Mouse (Mus musculus) forebrain, embryonic 15.5 days (tissue): ENCODE measurements around the gene Sh3kbp1. TPM values are rescaled to one million over a fixed set of nuclear protein-coding genes. Genes with fewer than 3 reads are reported as not detected.

Experiments used
- ATAC-seq: fragments of 200-750 bp; cut with Nextera tagmentation; replicated peaks from 2 replicates; pipeline ENCODE4 v1.8.0; 2017; ENCODE audit warnings: mild to moderate bottlenecking, moderate TSS enrichment, moderate library complexity
- H3K27ac ChIP-seq: fragments of 300-500 bp; sonication (generic); replicated peaks from 2 replicates; pipeline ENCODE4 v1.5.1; 2015; ENCODE audit warnings: mild to moderate bottlenecking, inconsistent platforms
- H3K27me3 ChIP-seq: fragments of 300-500 bp; sonication (generic); 2 replicates; pipeline ENCODE4 v1.6.1; 2015; ENCODE audit warnings: inconsistent platforms
- H3K36me3 ChIP-seq: fragments of 300-500 bp; sonication (generic); 2 replicates; pipeline ENCODE4 v1.6.1; 2015; ENCODE audit warnings: mild to moderate bottlenecking, inconsistent platforms
- H3K4me1 ChIP-seq: fragments of 300-500 bp; sonication (generic); 2 replicates; pipeline ENCODE4 v1.6.1; 2015; ENCODE audit warnings: inconsistent platforms
- H3K4me2 ChIP-seq: fragments of 300-500 bp; sonication (generic); replicated peaks from 2 replicates; pipeline ENCODE4 v1.6.1; 2015; ENCODE audit warnings: mild to moderate bottlenecking, inconsistent platforms
- H3K4me3 ChIP-seq: fragments of 300-500 bp; sonication (generic); 2 replicates; pipeline ENCODE4 v1.5.1; 2015; ENCODE audit warnings: mild to moderate bottlenecking, inconsistent platforms
- H3K9ac ChIP-seq: fragments of 300-500 bp; sonication (generic); replicated peaks from 2 replicates; pipeline ENCODE4 v1.6.1; 2015; ENCODE audit warnings: mild to moderate bottlenecking, inconsistent platforms
- H3K9me3 ChIP-seq: fragments of 300-500 bp; sonication (generic); 2 replicates; pipeline ENCODE4 v1.6.1; 2016; ENCODE audit warnings: inconsistent platforms
- WGBS: fragments of 180-500 bp; shearing (Covaris S2); methylation state at CpG from one replicate; pipeline ENCODE4 v1.1.7; 2015; ENCODE audit warnings: mixed read lengths; 5-methylcytosine and 5-hydroxymethylcytosine counted together
- polyA plus RNA-seq: library from polyadenylated mRNA; unstranded; fragments of >200 nt; fragmentation: Nextera tagmentation; extraction: Ambion mirVana; gene quantifications from 2 replicates; pipeline ENCODE4 v1.2.1, GENCODE M21; 2015

The Sh3kbp1 gene
- polyA plus RNA-seq, 1 experiment from 2014 or later: 53.7 TPM

GRCm38 (mm10) chrX:159756901-159757821 lies 130.1 kb downstream of the Sh3kbp1 start:
- Histone ChIP-seq H3K27me3 (no peaks in the 10 kb centered on the region), H3K27ac (no peak overlapping the region), H3K9me3 (no peaks in the 10 kb centered on the region), H3K4me2 (no peak overlapping the region), H3K4me3 (no peak overlapping the region), H3K36me3 (no peaks in the 10 kb centered on the region), H3K9ac (no peak overlapping the region), H3K4me1 (no peaks in the 10 kb centered on the region)
- 87% methylated on average over 7 of the region's 7 CpGs for WGBS
- no peak for ATAC-seq

- WGBS: 73% methylated on average over 5 of the region's 5 CpGs
- Histone ChIP-seq H3K27me3 (no peaks in the 10 kb centered on the region), H3K4me2 (no peak overlapping the region), H3K9ac (no peak overlapping the region), H3K9me3 (no peaks in the 10 kb centered on the region), H3K4me1 (no peaks in the 10 kb centered on the region), H3K27ac (no peak overlapping the region), H3K36me3 (no peaks in the 10 kb centered on the region), H3K4me3 (no peak overlapping the region)
- ATAC-seq: no peak
These were observed 130.9 kb downstream of the Sh3kbp1 start for GRCm38 (mm10) chrX:159757854-159758540.

- no peaks in the 10 kb centered on the region for H3K4me1 ChIP-seq
- no peaks in the 10 kb centered on the region for H3K36me3 ChIP-seq
- 0 out of 2 replicates have a peak, but pooled peaks cover 3% of the 10 kb centered on the region for H3K27me3 ChIP-seq
- H3K4me2 ChIP-seq: no peak overlapping the region
- no peak overlapping the region for H3K4me3 ChIP-seq
- 75% methylated on average over 3 of the region's 3 CpGs for WGBS
- no peak for ATAC-seq
- no peak overlapping the region for H3K27ac ChIP-seq
- H3K9me3 ChIP-seq: no peaks in the 10 kb centered on the region
- no peak overlapping the region for H3K9ac ChIP-seq
These were observed 136.7 kb downstream of the Sh3kbp1 start for GRCm38 (mm10) chrX:159763801-159764200.

DNA sequence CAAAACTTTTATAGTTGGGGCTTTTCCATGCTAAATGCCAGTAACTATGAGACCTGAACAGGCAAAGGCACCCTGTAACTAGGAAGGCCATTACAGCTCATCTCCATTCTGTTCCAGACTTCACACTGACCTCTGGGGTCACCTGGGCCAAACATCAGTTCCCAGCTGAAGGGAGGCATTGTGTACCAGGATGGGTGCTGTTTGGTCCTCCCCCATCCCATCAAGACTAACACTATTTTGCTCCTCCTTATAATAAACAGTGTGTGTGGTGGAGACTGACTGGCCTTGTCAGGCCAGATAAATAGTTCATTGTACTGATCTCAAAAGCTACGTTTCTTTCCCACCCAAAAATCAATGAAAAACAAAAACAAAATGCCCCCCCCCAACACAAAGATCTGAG lies 138.8 kb downstream of the Sh3kbp1 start:
- no peak for ATAC-seq
- no peaks in the 10 kb centered on the region for H3K4me1 ChIP-seq
- H3K27me3 ChIP-seq: 0 out of 2 replicates have a peak, but pooled peaks cover 3% of the 10 kb centered on the region
- no peak overlapping the region for H3K9ac ChIP-seq
- H3K4me3 ChIP-seq: no peak overlapping the region
- WGBS: 30% methylated on average over 1 of the region's 1 CpGs
- no peaks in the 10 kb centered on the region for H3K36me3 ChIP-seq
- no peaks in the 10 kb centered on the region for H3K9me3 ChIP-seq
- no peak overlapping the region for H3K27ac ChIP-seq
- H3K4me2 ChIP-seq: no peak overlapping the region

GRCm38 (mm10) chrX:159769005-159769404 lies 141.9 kb downstream of the Sh3kbp1 start:
- no peaks in the 10 kb centered on the region for H3K36me3 ChIP-seq
- H3K9me3 ChIP-seq: no peaks in the 10 kb centered on the region
- no peak for ATAC-seq
- no peak overlapping the region for H3K4me2 ChIP-seq
- no peak overlapping the region for H3K27ac ChIP-seq
- no peaks in the 10 kb centered on the region for H3K4me1 ChIP-seq
- no peak overlapping the region for H3K4me3 ChIP-seq
- H3K27me3 ChIP-seq: 0 out of 2 replicates have a peak, but pooled peaks cover 3% of the 10 kb centered on the region
- H3K9ac ChIP-seq: no peak overlapping the region
- WGBS: 29% methylated on average over 2 of the region's 2 CpGs

DNA sequence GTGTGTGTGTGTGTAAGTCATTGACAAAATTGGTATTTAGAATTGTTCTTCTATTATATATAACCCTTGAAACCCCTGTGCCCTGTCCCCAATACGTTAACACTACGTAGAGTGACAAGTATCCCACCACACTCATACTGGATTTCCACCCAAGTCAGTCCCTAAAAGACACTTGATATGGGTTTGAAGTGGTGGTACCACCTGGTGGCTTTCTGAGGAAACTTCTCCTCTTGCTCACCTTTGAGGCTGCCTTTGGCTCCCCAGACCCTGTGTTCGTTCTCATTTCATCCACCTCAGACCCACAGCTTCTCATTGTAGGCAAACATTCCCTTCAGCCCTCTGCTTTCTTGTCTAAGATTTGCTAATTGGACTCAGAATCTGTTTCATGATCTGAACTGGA lies 142.7 kb downstream of the Sh3kbp1 start:
- H3K4me1 ChIP-seq: no peaks in the 10 kb centered on the region
- H3K9ac ChIP-seq: no peak overlapping the region
- 0 out of 2 replicates have a peak, but pooled peaks cover 3% of the 10 kb centered on the region for H3K27me3 ChIP-seq
- H3K9me3 ChIP-seq: no peaks in the 10 kb centered on the region
- H3K4me2 ChIP-seq: no peak overlapping the region
- no peak overlapping the region for H3K4me3 ChIP-seq
- no peak overlapping the region for H3K27ac ChIP-seq
- WGBS: 80% methylated on average over 3 of the region's 3 CpGs
- no peaks in the 10 kb centered on the region for H3K36me3 ChIP-seq
- ATAC-seq: no peak

GRCm38 (mm10) chrX:159772137-159772536 lies 145.1 kb downstream of the Sh3kbp1 start:
- Histone ChIP-seq H3K9ac (no peak overlapping the region), H3K9me3 (no peaks in the 10 kb centered on the region), H3K27ac (no peak overlapping the region), H3K4me2 (no peak overlapping the region), H3K36me3 (no peaks in the 10 kb centered on the region), H3K4me3 (no peak overlapping the region), H3K27me3 (0 out of 2 replicates have a peak, but pooled peaks cover 3% of the 10 kb centered on the region), H3K4me1 (no peaks in the 10 kb centered on the region)
- ATAC-seq: no peak
- 58% methylated on average over 4 of the region's 4 CpGs for WGBS

DNA sequence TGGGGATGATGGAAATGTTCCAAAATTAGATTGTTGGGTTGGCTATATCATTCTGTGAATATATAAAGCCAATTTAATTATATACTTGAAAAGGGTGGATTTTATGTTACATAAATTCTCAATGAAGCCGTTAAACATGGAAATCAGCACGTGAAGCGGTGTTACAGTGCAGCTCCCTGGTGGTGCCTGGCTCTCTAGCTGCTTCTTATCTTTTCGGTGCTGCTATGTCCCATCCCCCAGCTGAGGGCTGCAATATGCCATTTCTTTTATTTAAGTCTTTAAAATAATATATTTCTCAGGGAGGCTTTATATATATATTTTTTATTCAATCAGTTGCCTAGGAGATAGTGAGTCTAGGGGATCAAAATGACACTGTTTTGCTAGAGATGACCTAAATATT lies 148.0 kb downstream of the Sh3kbp1 start:
- Histone ChIP-seq H3K27ac (0 out of 2 replicates have a peak overlapping the region, but pooled peaks have one; percentile 15), H3K4me1 (no peaks in the 10 kb centered on the region), H3K9ac (no peak overlapping the region), H3K36me3 (no peaks in the 10 kb centered on the region), H3K4me3 (no peak overlapping the region), H3K9me3 (no peaks in the 10 kb centered on the region), H3K27me3 (no peaks in the 10 kb centered on the region), H3K4me2 (no peak overlapping the region)
- WGBS: 63% methylated on average over 4 of the region's 4 CpGs
- no peak for ATAC-seq

DNA sequence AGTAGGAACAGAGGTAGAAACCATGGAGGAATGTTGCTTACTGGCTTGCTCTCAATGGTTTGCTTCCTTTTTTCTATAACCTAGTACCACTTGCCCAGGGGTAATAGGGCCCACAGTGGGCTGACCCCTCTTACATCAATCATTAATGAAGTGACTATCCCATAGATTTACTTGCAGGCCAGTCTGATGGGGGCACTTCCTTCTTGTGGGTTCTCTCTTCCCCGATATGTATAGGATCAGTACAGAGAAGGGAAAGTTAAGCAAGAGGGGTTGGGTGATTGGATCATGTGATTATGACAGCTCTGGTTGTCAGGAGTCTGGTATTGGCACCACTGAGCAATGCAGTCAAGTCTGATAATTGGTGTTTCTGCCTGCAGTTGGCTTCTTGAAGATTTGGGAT lies 151.7 kb downstream of the Sh3kbp1 start:
- Histone ChIP-seq H3K9me3 (no peaks in the 10 kb centered on the region), H3K4me1 (no peaks in the 10 kb centered on the region), H3K9ac (no peak overlapping the region), H3K27me3 (no peaks in the 10 kb centered on the region), H3K27ac (no peak overlapping the region), H3K4me3 (no peak overlapping the region), H3K4me2 (no peak overlapping the region), H3K36me3 (no peaks in the 10 kb centered on the region)
- 73% methylated on average over 1 of the region's 1 CpGs for WGBS
- no peak for ATAC-seq

DNA sequence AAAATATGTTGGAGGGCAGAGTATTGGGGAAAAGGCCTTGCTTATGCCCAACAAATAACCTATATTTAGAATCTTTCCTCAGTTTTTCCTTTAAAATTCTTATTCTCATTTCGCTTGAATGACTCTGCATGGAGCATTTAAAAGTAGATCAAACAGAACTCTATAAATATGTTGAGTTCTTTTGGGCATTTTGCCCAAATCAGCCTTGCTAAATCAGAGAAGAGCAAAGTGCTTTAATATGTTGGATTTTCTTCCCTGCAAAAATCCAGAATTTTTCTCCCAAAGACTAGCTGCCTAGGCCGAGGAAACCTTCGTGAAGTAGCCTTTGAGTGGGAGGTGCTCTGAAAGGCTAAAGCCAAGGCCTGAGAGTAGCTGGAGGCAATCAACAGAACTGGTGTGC lies 163.4 kb downstream of the Sh3kbp1 start:
- H3K4me2 ChIP-seq: no peak overlapping the region
- no peaks in the 10 kb centered on the region for H3K4me1 ChIP-seq
- no peaks in the 10 kb centered on the region for H3K36me3 ChIP-seq
- ATAC-seq: no peak
- H3K9ac ChIP-seq: no peak overlapping the region
- no peaks in the 10 kb centered on the region for H3K27me3 ChIP-seq
- WGBS: 60% methylated on average over 3 of the region's 3 CpGs
- H3K4me3 ChIP-seq: no peak overlapping the region
- no peaks in the 10 kb centered on the region for H3K9me3 ChIP-seq
- no peak overlapping the region for H3K27ac ChIP-seq

GRCm38 (mm10) chrX:159795603-159796002 lies 168.5 kb downstream of the Sh3kbp1 start:
- no peak for ATAC-seq
- no peaks in the 10 kb centered on the region for H3K27me3 ChIP-seq
- H3K4me3 ChIP-seq: no peak overlapping the region
- H3K4me1 ChIP-seq: no peaks in the 10 kb centered on the region
- H3K27ac ChIP-seq: no peak overlapping the region
- WGBS: 75% methylated on average over 2 of the region's 2 CpGs
- H3K9ac ChIP-seq: no peak overlapping the region
- H3K9me3 ChIP-seq: no peaks in the 10 kb centered on the region
- H3K36me3 ChIP-seq: no peaks in the 10 kb centered on the region
- H3K4me2 ChIP-seq: no peak overlapping the region

- Histone ChIP-seq H3K9me3 (no peaks in the 10 kb centered on the region), H3K9ac (no peak overlapping the region), H3K4me2 (no peak overlapping the region), H3K4me3 (no peak overlapping the region), H3K4me1 (no peaks in the 10 kb centered on the region), H3K27me3 (no peaks in the 10 kb centered on the region), H3K36me3 (no peaks in the 10 kb centered on the region), H3K27ac (no peak overlapping the region)
- ATAC-seq: no peak
- WGBS: 79% methylated on average over 1 of the region's 1 CpGs
These were observed 177.3 kb downstream of the Sh3kbp1 start for GRCm38 (mm10) chrX:159804371-159804770.
